Mouse (Mus musculus) retina, postnatal 1 day (tissue): ENCODE results near the gene Fbxl19.
A peak's percentile ranks its signal among the peaks of the same experiment; 100 is the strongest.
"Not testable (repeated sequence)": the region's sequence is repeated elsewhere in the genome, so short reads cannot be mapped to it uniquely, and the experiment has no call there.

Source experiments
- DNase-seq: peaks from one replicate; pipeline ENCODE4 v3.0.0-alpha.2; 2012

The Fbxl19 gene

GRCm38 (mm10) chr7:127768997-127769593 is 24.8 kb downstream of the Fbxl19 start:
- DNase-seq: peak; percentile 98

GRCm38 (mm10) chr7:127769651-127770038 is 25.3 kb downstream of the Fbxl19 start, which contains the start of gene Orai3:
Gene Orai3 (plus strand): TSS chr7:127769815.
- DNase-seq: peak; percentile 87

GRCm38 (mm10) chr7:127770039-127770905 is 25.9 kb downstream of the Fbxl19 start:
- no peak for DNase-seq

GRCm38 (mm10) chr7:127771262-127771661 is 26.9 kb downstream of the Fbxl19 start:
- no peak for DNase-seq

GRCm38 (mm10) chr7:127772080-127772479 is 27.7 kb downstream of the Fbxl19 start:
- DNase-seq: no peak

- no peak for DNase-seq
Measured at GRCm38 (mm10) chr7:127772557-127772956, 28.2 kb downstream of the Fbxl19 start.

- DNase-seq: peak; percentile 80
Measured at GRCm38 (mm10) chr7:127773664-127774384, 29.5 kb downstream of the Fbxl19 start.

- not testable (repeated sequence) for DNase-seq
Measured at GRCm38 (mm10) chr7:127775837-127776236, 31.5 kb downstream of the Fbxl19 start.

- DNase-seq: peak; percentile 91
Measured at GRCm38 (mm10) chr7:127776426-127776825, 32.1 kb downstream of the Fbxl19 start, which contains the start of gene Setd1a. Gene Setd1a (plus strand): TSS chr7:127776670.

- peak; percentile 99 for DNase-seq
Measured at GRCm38 (mm10) chr7:127776878-127777473, 32.6 kb downstream of the Fbxl19 start.

- DNase-seq: peak; percentile 79
Measured at GRCm38 (mm10) chr7:127777474-127778266, 33.3 kb downstream of the Fbxl19 start.

- DNase-seq: no peak
Measured at GRCm38 (mm10) chr7:127778350-127778749, 34.0 kb downstream of the Fbxl19 start.

- no peak for DNase-seq
Measured at GRCm38 (mm10) chr7:127785308-127785707, 41.0 kb downstream of the Fbxl19 start, which contains the start of gene Gm49388. Gene Gm49388 (plus strand): TSS chr7:127785608.

- DNase-seq: no peak
Measured at GRCm38 (mm10) chr7:127797076-127797845, 52.9 kb downstream of the Fbxl19 start.

GRCm38 (mm10) chr7:127798591-127798990 is 54.2 kb downstream of the Fbxl19 start:
- DNase-seq: no peak

- no peak for DNase-seq
Measured at GRCm38 (mm10) chr7:127799211-127799610, 54.9 kb downstream of the Fbxl19 start.

- no peak for DNase-seq
Measured at GRCm38 (mm10) chr7:127799738-127800137, 55.4 kb downstream of the Fbxl19 start.

GRCm38 (mm10) chr7:127800435-127801009 is 56.2 kb downstream of the Fbxl19 start, which contains the start of gene Hsd3b7:
Gene Hsd3b7 (plus strand): TSS chr7:127800604.
- peak; percentile 94 for DNase-seq

- DNase-seq: no peak
Measured at GRCm38 (mm10) chr7:127801010-127801621, 56.8 kb downstream of the Fbxl19 start.

- DNase-seq: no peak
Measured at GRCm38 (mm10) chr7:127802313-127802712, 58.0 kb downstream of the Fbxl19 start.
